Mouse (Mus musculus) liver, adult (tissue): Measurements from ENCODE around the gene Tnnt2.

Source experiments
- GATA4 ChIP-seq: IDR thresholded peaks from 2 replicates; pipeline ENCODE4 v1.6.1; 2014; ENCODE audit warnings: mild to moderate bottlenecking, low read length; ENCODE audit not compliant: insufficient replicate concordance

Gene Tnnt2

GRCm38 (mm10) chr1:135835716-135836483 lies at the start of gene Tnnt2:
Tnnt2 (plus strand) TSS chr1:135836354.
- TF ChIP-seq GATA4 = no peak

GRCm38 (mm10) chr1:135787799-135788198 lies 48.4 kb upstream of the Tnnt2 start:
- TF ChIP-seq GATA4 = no peak

- no peak for TF ChIP-seq GATA4
These were observed 47.4 kb upstream of the Tnnt2 start for GRCm38 (mm10) chr1:135788708-135789107.

DNA sequence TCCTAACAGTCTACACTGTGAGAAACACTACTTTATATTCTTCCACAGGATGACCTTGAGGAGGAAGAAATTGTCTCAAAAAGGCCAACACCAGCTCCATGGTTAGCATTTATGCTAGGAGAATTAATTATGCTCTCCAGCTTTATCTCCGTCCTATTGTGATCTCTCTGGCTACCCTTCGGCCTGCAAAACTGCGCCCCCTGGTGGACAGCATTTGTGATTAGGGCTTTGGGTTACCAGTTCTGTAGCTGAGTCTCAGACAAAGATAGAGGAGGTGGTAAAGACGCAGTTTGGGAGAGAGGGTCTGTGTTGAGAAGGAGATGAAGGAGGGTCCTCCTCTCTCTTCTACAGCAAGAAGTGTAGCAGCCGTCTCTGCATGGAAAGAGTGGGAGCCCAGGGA lies 46.3 kb upstream of the Tnnt2 start:
- TF ChIP-seq GATA4 = peak; percentile 44; the same call in 1 of the 2 replicates

GRCm38 (mm10) chr1:135792143-135792939 lies 43.8 kb upstream of the Tnnt2 start:
- TF ChIP-seq GATA4 = no peak

DNA sequence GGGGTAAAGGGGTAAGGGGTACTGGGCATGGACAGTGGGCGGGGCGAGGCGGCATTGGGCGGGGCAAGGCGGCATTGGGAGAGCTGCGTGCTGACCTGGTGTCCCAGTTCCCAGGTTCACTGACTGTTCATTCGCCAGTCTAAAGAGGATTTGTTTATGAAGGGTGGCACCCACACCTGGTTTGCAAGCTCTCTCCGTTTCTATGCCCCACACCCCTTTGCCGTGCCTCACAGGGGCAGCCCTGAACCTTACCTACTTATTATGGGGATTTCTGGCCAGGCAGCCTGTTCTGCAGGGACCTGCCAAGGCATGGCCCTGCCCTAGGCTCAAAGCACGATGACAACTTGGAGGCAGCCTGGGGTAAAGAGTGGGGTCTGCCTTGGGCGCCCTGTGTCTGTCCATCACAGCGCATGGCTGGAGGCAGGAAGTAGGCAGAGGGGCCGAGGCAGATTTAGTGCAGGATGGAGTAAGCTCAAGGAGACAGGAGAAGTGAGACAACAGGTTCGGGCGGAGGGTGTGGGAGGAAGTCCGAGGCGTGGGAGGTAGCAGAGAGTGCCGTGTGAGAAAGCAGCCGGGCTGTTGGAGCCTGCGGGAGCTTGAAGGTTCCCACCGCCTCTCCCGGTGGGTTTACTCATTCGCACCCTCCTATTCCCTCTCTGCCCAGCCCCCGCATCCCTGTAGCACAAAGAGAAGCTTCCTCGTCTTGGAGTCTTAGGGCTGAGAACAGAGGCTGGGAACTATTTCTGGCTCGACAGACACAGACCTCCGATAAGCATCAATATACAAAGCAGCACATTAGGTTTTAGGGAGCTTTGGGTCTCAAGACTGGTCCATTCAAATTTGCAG lies 42.6 kb upstream of the Tnnt2 start:
- no peak for TF ChIP-seq GATA4

GRCm38 (mm10) chr1:135794216-135795134 lies 41.7 kb upstream of the Tnnt2 start:
- TF ChIP-seq GATA4 = no peak

DNA sequence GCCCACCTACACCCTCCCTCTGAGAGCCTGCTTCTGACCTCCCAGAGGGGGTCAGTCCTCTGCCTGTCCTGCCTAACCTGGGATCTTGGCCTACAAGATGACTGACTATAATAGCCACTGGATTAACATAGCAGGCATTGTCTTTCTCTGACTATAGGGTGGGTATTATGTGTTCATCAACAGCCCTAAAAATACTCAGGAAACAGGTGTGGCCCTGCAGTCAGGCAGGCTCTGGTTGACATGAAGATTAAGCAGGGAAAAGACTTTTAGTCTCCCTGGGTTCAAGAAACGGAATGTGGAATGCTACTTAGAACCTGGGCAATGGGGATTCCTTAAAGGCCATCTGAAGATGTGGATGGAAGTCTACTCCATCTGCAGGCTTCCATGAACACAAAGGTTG lies 37.7 kb upstream of the Tnnt2 start:
- no peak for TF ChIP-seq GATA4

DNA sequence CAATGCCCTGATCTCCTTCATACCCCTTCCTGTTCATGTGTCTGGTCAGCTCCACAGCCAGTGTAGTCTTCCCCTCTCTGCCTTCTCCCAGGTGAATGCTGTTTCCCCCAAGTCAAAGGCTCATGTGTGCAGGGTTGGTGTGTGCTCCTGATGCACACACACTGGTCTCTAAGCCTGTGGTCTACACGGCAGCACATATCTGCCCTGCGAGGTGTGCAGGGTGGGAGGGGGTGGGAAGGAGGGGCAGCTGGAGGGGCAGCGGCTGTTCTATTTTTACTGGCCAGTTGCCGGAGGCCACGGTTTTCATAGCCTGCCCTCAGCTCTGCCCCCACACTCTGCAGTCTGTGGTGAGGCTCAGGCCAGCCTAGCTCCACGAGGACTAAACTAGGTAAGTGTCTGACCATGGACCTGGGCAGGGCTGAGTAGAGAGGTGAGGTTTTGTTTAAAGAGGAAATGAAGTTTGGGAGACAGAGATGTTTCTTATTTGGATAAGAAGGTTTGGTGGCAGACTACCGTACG lies 37.0 kb upstream of the Tnnt2 start:
- no peak for TF ChIP-seq GATA4

DNA sequence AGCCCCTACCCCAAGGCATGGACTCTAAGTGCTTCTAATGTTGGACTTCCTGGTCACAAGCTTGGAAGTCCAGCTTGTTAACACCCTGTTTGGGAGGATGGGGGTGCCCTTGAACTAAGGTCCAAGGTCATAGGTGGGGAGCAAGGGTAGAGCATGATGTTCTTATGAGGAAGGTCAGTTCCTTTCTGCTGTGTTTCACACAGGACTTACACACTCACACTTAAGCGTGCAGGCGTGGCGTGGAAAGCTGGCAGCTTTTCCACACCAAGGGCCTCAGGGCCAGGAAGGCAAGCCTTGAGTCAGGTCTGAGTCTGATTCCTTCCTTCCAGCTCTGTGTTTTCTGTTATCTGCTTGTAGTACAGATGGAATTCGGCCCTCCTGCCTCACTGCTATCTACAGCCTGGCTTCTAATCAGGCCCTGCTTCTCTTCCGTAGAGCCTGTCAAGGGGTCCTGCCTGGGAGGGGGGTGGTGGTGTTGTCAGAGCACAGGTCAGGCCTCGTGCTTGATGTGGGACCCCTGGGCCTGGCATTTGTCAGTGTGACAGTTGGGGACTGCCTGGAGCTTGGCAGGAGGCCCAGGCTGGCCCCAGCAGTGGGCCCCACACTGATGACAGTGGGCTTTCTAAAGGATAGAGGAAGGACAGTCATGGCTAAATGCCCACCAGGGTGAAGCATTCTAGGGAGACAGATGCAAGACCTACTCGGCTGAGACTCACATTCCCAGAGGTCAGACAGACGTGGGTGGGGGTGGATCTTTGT lies 35.8 kb upstream of the Tnnt2 start:
- TF ChIP-seq GATA4 = no peak

DNA sequence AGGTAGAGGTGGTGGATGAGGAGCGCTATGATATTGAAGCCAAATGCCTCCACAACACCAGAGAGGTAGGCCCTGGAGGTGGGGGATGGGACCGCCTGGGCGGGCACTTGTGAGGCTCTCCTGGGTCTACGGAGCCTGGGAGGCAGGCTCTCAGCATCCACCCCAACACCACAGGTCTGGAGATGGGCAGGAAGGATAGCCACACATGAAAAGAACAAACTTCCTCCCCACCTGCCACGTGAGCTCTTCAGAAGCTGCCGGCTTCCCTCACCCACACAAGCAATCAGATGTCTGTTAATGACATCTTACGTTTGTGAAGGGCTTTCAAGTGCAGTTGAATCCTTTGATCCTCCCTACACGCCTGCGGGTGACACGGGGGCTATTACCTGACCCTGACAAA lies 28.6 kb upstream of the Tnnt2 start:
- TF ChIP-seq GATA4 = no peak

DNA sequence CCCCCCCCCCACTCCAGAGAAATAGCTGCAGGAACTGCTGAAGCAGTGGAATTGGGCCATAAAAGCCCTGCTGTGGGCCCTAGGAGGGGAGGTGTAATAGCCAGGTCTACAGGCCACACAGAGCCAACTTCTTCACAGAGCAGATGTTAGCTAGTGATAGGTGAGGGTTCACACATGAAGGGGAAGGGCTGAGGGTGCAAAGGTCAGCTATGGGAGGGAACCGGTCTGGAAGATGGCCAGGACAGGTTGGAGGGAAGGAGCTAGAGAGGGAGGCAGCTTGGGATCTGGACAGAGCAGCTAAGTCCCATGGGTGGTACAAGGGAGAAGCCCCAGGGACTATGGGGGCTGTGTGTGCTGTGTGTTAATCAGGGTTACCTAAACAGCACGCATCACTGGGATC lies 26.0 kb upstream of the Tnnt2 start:
- no peak for TF ChIP-seq GATA4

- TF ChIP-seq GATA4 = no peak
These were observed 25.0 kb upstream of the Tnnt2 start for GRCm38 (mm10) chr1:135811016-135811646.

- TF ChIP-seq GATA4 = no peak
These were observed 23.9 kb upstream of the Tnnt2 start for GRCm38 (mm10) chr1:135812205-135812604.
